Mouse (Mus musculus) midbrain, postnatal 0 days (tissue): ENCODE data around the gene Pcbp4. TPM values are rescaled to one million over a fixed set of nuclear protein-coding genes. Genes with fewer than 3 reads are reported as not detected.
A peak's percentile ranks its signal among the peaks of the same experiment; 100 is the strongest.

ENCODE experiments used
- ATAC-seq: fragments of 200-750 bp; cut with Nextera tagmentation; 2 replicates; pipeline ENCODE4 v1.8.0; 2017; ENCODE audit warnings: moderate number of reproducible peaks, mild to moderate bottlenecking, moderate TSS enrichment, moderate library complexity; ENCODE audit not compliant: low FRiP score
- DNase-seq: peaks from one replicate; pipeline ENCODE4 v3.0.0-alpha.2; 2015; ENCODE audit warnings: low spot score
- H3K27ac ChIP-seq: fragments of 300-500 bp; sonication (generic); 2 replicates; pipeline ENCODE4 v1.5.1; 2014; ENCODE audit warnings: low read depth, mild to moderate bottlenecking, low read length, mixed read lengths
- H3K27me3 ChIP-seq: fragments of 300-500 bp; sonication (generic); 2 replicates; pipeline ENCODE4 v1.6.1; 2014; ENCODE audit warnings: low read length, control low read depth, mixed read lengths; ENCODE audit not compliant: insufficient read depth
- H3K36me3 ChIP-seq: fragments of 300-500 bp; sonication (generic); 2 replicates; pipeline ENCODE4 v1.6.1; 2014; ENCODE audit warnings: low read length, control low read depth, mixed read lengths; ENCODE audit not compliant: insufficient read depth
- H3K4me1 ChIP-seq: fragments of 300-500 bp; sonication (generic); 2 replicates; pipeline ENCODE4 v1.6.1; 2014; ENCODE audit warnings: mild to moderate bottlenecking, control low read depth, antibody characterized with exemption, low read length, mixed read lengths; ENCODE audit not compliant: insufficient read depth
- H3K4me2 ChIP-seq: fragments of 300-500 bp; sonication (generic); 2 replicates; pipeline ENCODE4 v1.6.1; 2014; ENCODE audit warnings: low read depth, mild to moderate bottlenecking, low read length, mixed read lengths; ENCODE audit not compliant: poor library complexity, severe bottlenecking
- H3K4me3 ChIP-seq: fragments of 300-500 bp; sonication (generic); 2 replicates; pipeline ENCODE4 v1.5.1; 2014; ENCODE audit warnings: low read depth, mild to moderate bottlenecking, low read length, moderate library complexity
- H3K9ac ChIP-seq: fragments of 300-500 bp; sonication (generic); replicated peaks from 2 replicates; pipeline ENCODE4 v1.6.1; 2014; ENCODE audit warnings: mild to moderate bottlenecking, low read length, moderate library complexity, mixed read lengths; ENCODE audit not compliant: poor library complexity, severe bottlenecking
- H3K9me3 ChIP-seq: fragments of 300-500 bp; sonication (generic); 2 replicates; pipeline ENCODE4 v1.6.1; 2016; ENCODE audit warnings: low read length, control low read depth
- CTCF ChIP-seq: IDR thresholded peaks from 2 replicates; pipeline ENCODE4 v1.5.1; 2016; ENCODE audit warnings: antibody characterized with exemption, mild to moderate bottlenecking
- WGBS: fragments of 180-500 bp; shearing (Covaris S2); extraction: QIAGEN DNeasy Blood & Tissue Kit; methylation state at CpG from one replicate; pipeline ENCODE4 v1.1.7; 2014; 5-methylcytosine and 5-hydroxymethylcytosine counted together
- polyA plus RNA-seq: library from polyadenylated mRNA; unstranded; fragments of >200 nt; fragmentation: Nextera tagmentation; extraction: Ambion mirVana; gene quantifications from 2 replicates; pipeline ENCODE4 v1.2.1, GENCODE M21; 2015
- total RNA-seq: library from RNA; depleted of rRNA; stranded (reverse); fragments of >200 nt; gene quantifications from 2 replicates; pipeline ENCODE4 v1.2.3, GENCODE M21; 2014

Gene Pcbp4
- total and polyA plus RNA-seq, 2 experiments from 2014 or later = 242 to 543 TPM

GRCm38 (mm10) chr9:106469317-106469716, 16.2 kb downstream of the Pcbp4 start:
- no peaks in the 10 kb centered on the region for H3K9me3 ChIP-seq
- no peaks in the 10 kb centered on the region for H3K36me3 ChIP-seq
- H3K27me3 ChIP-seq = no peaks in the 10 kb centered on the region
- no peak overlapping the region for H3K4me2 ChIP-seq
- peak; percentile 11; the same call in 1 of the 2 replicates for TF ChIP-seq CTCF
- no peaks in the 10 kb centered on the region; the same call in 1 of the 2 replicates for H3K4me1 ChIP-seq
- H3K9ac ChIP-seq = no peak overlapping the region
- DNase-seq = no peak
- ATAC-seq = no peak
- H3K4me3 ChIP-seq = no peak overlapping the region
- 77% methylated on average over 6 of the region's 6 CpGs for WGBS
- H3K27ac ChIP-seq = no peak overlapping the region

- 75% methylated on average over 9 of the region's 9 CpGs for WGBS
- Histone ChIP-seq H3K27ac (no peak overlapping the region), H3K4me3 (no peak overlapping the region), H3K4me1 (no peaks in the 10 kb centered on the region; the same call in 1 of the 2 replicates), H3K9ac (no peak overlapping the region), H3K9me3 (no peaks in the 10 kb centered on the region), H3K4me2 (no peak overlapping the region), H3K27me3 (no peaks in the 10 kb centered on the region), H3K36me3 (no peaks in the 10 kb centered on the region)
- ATAC-seq (no peak), DNase-seq (no peak)
- no peak for TF ChIP-seq CTCF
Measured at GRCm38 (mm10) chr9:106469776-106470175, 16.7 kb downstream of the Pcbp4 start.

- Histone ChIP-seq H3K36me3 (no peaks in the 10 kb centered on the region), H3K4me2 (no peak overlapping the region), H3K4me1 (no peaks in the 10 kb centered on the region), H3K27ac (no peak overlapping the region), H3K4me3 (no peak overlapping the region), H3K9ac (no peak overlapping the region), H3K27me3 (no peaks in the 10 kb centered on the region), H3K9me3 (no peaks in the 10 kb centered on the region)
- TF ChIP-seq CTCF = no peak
- WGBS = 73% methylated on average over 14 of the region's 14 CpGs
- DNase-seq (no peak), ATAC-seq (no peak)
Measured at GRCm38 (mm10) chr9:106470991-106471750, 18.1 kb downstream of the Pcbp4 start.

GRCm38 (mm10) chr9:106471892-106472291, 18.8 kb downstream of the Pcbp4 start:
- TF ChIP-seq CTCF = no peak
- DNase-seq (no peak), ATAC-seq (no peak)
- no peak overlapping the region for H3K27ac ChIP-seq
- no peak overlapping the region for H3K4me2 ChIP-seq
- no peak overlapping the region for H3K4me3 ChIP-seq
- no peak overlapping the region for H3K9ac ChIP-seq
- WGBS = 20% methylated on average over 5 of the region's 5 CpGs
- no peaks in the 10 kb centered on the region for H3K36me3 ChIP-seq
- H3K27me3 ChIP-seq = no peaks in the 10 kb centered on the region
- H3K4me1 ChIP-seq = no peaks in the 10 kb centered on the region
- no peaks in the 10 kb centered on the region for H3K9me3 ChIP-seq

DNA sequence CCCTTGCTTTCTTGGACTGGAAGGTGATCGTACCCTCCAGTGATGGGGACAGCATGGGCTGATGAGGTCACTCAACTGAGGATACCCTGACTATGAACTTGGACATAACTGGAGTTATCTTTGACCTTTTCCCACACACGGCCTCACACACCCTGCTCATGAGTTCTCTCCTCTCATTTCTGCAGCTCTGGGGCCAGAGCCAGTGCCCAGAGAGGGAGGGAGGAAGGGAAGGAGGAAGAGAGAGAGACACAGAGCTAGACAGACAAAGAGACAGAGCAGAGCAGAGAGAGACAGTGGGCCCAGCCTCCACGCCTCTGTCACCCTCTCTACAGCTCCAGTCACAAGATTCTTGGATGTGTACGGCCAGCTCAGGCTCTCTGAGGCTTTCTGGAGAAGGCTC, 19.2 kb downstream of the Pcbp4 start:
- H3K9me3 ChIP-seq = no peaks in the 10 kb centered on the region
- H3K4me2 ChIP-seq = no peak overlapping the region
- no peaks in the 10 kb centered on the region for H3K36me3 ChIP-seq
- H3K9ac ChIP-seq = no peak overlapping the region
- DNase-seq = no peak
- H3K27ac ChIP-seq = no peak overlapping the region
- H3K27me3 ChIP-seq = no peaks in the 10 kb centered on the region
- H3K4me1 ChIP-seq = no peaks in the 10 kb centered on the region
- WGBS = 54% methylated on average over 4 of the region's 4 CpGs
- no peak for TF ChIP-seq CTCF
- no peak for ATAC-seq
- H3K4me3 ChIP-seq = no peak overlapping the region

DNA sequence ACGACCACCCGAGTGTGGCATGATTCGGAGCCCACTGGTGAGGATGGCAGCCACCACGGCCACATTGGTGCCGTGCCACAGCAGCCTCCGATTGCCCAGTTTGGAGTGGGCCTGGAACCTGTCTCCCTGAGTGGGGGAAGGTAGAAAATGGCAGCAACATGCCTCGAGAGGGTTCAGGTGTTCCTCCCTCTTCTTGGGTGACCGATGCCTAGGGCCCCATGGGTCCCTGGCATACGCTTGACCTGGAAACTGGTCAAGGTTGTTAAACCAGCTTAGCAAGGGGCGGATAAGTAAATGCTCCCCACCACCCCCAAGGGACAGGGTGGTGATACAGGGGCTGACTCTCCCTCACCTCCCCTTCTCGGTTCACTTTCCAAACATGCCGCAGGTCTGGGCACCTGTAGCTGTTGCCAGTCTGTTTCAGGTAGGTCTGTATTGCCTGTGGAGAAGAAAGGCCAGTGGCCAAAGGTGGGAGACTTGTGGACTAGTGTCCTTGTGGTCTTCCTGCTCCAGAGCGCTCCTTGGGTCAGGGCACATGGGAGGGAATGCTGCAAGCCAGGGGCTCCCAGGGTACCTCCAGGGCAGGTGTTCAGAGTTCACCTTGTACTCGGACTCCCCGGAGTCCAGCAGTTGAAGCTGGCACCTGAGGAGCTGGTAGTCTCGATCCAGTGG, 20.1 kb downstream of the Pcbp4 start:
- H3K4me3 ChIP-seq = no peak overlapping the region
- ATAC-seq (no peak), DNase-seq (no peak)
- H3K36me3 ChIP-seq = no peaks in the 10 kb centered on the region
- H3K9me3 ChIP-seq = no peaks in the 10 kb centered on the region
- H3K27me3 ChIP-seq = no peaks in the 10 kb centered on the region
- WGBS = 89% methylated on average over 16 of the region's 16 CpGs
- no peak overlapping the region for H3K9ac ChIP-seq
- no peak overlapping the region for H3K27ac ChIP-seq
- peaks cover 5% of the 10 kb centered on the region; the same call in 1 of the 2 replicates for H3K4me1 ChIP-seq
- no peak overlapping the region for H3K4me2 ChIP-seq
- TF ChIP-seq CTCF = no peak
